Mouse (Mus musculus) T-helper 2 cell (primary cell): ENCODE data around the gene Tas2r126.
"Not testable (repeated sequence)": the region's sequence is repeated elsewhere in the genome, so short reads cannot be mapped to it uniquely, and the experiment has no call there.

Source experiments
- in situ Hi-C: fragments of 300-600 bp; cut with MboI, MseI; formaldehyde crosslinking; loops from one replicate; pipeline ENCODE4 v1.15.1; 2025; ENCODE audit warnings: high pct_unique_total_duplicates

Gene Tas2r126

DNA sequence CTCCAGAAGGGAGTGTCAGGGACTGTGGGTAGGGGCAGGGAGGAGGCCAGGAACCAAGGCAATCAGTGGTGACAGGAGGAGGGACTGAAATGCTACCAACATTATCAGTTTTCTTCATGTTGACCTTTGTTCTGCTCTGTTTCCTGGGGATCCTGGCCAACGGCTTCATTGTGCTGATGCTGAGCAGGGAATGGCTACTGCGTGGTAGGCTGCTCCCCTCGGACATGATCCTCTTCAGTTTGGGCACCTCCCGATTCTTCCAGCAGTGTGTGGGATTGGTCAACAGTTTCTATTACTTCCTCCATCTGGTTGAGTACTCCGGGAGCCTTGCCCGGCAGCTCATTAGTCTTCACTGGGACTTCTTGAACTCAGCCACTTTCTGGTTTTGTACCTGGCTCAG is at the start of gene Tas2r126:
Gene Tas2r126, plus strand, starts transcription at position 90 of the 400 bp plus-strand sequence.
- in situ Hi-C loops: no loop called here

DNA sequence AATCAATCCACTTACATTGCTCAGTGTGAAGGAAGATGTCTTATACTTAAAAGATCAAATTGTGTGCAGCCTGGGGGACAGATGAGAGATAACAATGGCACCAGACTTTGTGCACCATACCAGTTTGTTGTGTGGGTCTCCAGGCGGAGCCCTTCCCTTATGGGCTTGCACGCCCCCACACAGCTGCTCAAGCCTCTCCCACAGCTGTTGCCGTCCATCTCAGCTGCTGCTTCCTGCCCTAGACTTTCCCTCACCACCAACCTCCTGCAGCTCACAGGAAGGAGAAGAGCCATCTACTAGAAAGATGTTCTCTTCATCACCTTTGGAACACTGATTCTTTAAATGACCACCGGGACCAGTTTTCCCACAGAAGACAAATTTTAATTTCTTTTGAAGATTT is 48.7 kb upstream of the Tas2r126 start:
- in situ Hi-C loops: loop anchor here (25.0 kb wide), 3 partner anchors 823 to 1277 kb away; partner anchors contain the start of gene Tpk1

GRCm38 (mm10) chr6:42391796-42392330 is 42.5 kb upstream of the Tas2r126 start:
- in situ Hi-C loops: loop anchor here (25.0 kb wide), 3 partner anchors 830 to 1280 kb away; partner anchors contain the start of gene Tpk1

DNA sequence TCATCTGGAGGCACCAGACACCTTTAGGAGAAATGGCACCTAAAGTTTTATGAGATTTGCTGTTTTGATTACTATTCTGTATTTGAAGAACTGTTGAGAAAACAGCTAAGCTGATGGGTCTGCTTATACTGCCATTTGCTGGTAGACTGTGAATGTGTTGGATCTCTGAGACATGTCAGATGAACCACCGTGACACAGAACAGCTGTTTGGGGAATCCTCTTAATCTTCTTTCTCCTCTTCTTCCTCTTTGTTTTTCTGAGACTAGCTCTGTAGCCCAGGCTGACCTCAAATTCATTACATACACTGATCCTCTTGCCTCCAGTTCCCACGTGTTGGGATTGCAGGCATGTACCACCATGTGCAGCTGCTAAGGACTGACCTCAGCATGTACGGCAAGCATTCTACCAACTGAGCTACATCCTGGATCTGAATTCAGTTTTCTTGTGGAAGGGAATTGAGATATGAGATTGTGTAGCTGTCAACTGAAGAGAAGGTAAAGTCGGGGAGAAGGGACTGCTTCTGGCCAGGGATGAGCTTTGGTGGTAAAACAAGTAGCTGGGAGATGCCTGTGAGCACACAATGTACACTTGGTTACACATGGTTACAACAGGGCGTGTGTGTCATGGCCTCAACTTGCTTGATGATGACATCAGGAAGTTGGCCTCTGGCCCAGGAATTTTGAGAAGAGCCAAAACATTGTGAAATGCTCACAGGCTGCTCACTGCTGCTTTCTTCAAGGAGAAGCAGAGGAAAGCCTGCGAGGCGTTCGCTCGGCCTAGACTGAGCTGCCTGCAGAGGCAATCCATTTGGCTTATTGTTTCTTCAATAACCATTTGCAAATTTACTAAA is 38.1 kb upstream of the Tas2r126 start:
- in situ Hi-C loops: loop anchor here (25.0 kb wide), 3 partner anchors 834 to 1284 kb away; partner anchors contain the start of gene Tpk1

- in situ Hi-C loops: loop anchor here (25.0 kb wide), 3 partner anchors 835 to 1285 kb away; partner anchors contain the start of gene Tpk1
These were observed 37.2 kb upstream of the Tas2r126 start for GRCm38 (mm10) chr6:42397041-42397657.

GRCm38 (mm10) chr6:42398285-42398684 is 36.0 kb upstream of the Tas2r126 start:
- in situ Hi-C loops: loop anchor here (25.0 kb wide), 3 partner anchors 836 to 1286 kb away; partner anchors contain the start of gene Tpk1

DNA sequence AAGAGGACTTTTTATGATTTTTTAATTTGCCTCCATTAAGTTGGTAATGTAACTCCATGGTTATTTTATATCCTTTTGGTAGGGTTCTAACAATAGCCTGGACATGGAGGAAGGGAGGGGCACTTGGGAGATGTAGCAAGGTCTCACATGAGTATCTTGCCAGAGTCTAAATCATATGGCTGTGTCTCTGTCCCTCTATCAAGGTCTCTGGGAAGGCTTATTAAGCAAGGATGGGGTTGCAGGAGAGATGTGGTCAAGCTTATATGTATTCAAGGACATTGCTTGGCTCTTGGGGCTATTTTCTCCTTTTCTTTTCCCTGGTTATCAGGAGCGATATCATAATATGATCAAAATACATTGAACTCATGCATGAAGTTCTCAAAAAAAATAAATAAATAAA is 35.3 kb upstream of the Tas2r126 start:
- in situ Hi-C loops: loop anchor here (25.0 kb wide), 3 partner anchors 837 to 1287 kb away; partner anchors contain the start of gene Tpk1

GRCm38 (mm10) chr6:42399938-42400337 is 34.4 kb upstream of the Tas2r126 start, which contains the start of gene Tas2r143:
Tas2r143 (plus strand) TSS chr6:42400238.
- in situ Hi-C loops: loop anchor here (25.0 kb wide), 3 partner anchors 838 to 1288 kb away; partner anchors contain the start of gene Tpk1

GRCm38 (mm10) chr6:42405134-42405533 is 29.2 kb upstream of the Tas2r126 start, which contains the start of gene Tas2r135:
Tas2r135 (plus strand) TSS chr6:42405434.
- in situ Hi-C loops: no loop called here

DNA sequence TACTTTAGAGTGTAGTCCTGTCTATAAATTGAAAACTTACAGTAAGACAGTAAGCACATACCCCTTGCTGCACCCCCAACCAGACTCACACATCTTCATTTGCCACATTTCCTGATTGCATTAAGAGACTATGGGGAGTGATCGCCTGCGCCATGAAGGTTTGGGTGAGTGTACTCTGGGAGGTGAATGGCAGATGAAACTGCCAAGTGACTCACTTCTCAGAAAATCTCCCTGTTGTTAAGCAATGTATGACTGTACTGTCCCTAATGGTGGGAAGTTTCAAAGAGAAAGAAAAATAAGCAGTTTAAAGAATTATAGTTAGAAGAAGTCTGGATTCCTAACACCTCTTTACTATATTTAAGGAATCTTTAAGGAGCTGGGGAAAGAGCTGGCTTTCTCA is 14.9 kb upstream of the Tas2r126 start:
- in situ Hi-C loops: no loop called here

DNA sequence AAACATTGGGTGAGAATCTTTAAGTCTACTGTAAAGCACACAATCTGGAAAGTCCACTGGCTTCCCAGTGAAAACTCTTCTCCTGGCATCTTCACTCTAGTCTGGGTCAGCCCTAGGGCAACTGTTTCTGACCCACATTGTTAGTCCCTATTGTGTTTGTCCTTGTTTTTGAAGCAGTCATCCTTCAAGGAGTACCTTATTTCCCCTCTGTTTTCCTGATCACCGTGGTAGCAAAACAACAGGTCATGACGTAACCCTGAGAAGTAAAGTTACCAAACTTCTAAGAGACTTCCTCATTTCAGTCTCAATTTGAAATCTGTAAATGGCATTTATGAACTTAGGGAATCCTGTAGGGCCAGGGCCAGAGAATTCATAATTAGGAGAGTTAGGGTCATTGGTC is 12.9 kb upstream of the Tas2r126 start:
- in situ Hi-C loops: no loop called here

- in situ Hi-C loops: no loop called here
These were observed 9.9 kb upstream of the Tas2r126 start for GRCm38 (mm10) chr6:42424472-42424871.

DNA sequence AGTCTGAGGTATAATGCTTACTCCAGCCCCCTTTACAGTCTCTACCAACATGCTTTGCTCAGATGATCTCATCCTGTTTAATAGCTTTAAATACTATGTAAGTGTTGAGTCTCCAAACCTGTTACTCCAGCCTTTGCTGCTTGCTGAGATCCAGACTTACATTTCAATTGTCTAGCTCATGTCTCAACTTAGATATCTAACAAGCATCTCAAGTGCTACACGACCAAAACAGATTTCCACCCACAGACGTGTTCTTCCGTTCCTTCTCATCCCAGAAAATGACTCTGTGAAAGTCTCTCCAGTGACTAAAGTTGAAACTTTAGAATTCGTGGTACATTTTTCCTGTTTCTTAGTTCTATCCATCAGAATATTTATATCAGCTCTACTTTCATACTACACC is 8.0 kb upstream of the Tas2r126 start:
- in situ Hi-C loops: no loop called here

- in situ Hi-C loops: no loop called here
These were observed 781 bp upstream of the Tas2r126 start for GRCm38 (mm10) chr6:42433554-42433953.

GRCm38 (mm10) chr6:42435490-42435889 is 1.2 kb downstream of the Tas2r126 start:
- in situ Hi-C loops: no loop called here

DNA sequence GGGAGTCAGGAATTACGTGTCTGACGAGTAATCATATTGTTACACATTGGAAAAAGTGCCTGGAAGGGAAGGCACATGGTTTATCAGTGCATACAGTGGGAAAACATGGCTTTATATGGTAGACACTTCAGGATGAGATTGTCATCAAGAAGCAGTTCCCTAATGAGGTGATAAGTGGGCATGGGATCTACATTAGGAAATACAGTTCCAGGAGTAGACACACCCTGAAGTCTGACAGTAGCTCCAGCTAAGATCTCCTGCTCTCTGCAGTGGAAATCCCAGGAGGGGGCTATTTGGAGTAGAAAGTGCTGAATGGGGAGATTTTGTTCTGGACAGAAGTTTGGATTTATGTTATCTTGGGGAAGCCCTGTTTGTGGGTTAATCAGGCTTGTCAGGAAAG is 7.1 kb downstream of the Tas2r126 start:
- in situ Hi-C loops: no loop called here

GRCm38 (mm10) chr6:42444491-42444890 is 10.2 kb downstream of the Tas2r126 start:
- in situ Hi-C loops: no loop called here

DNA sequence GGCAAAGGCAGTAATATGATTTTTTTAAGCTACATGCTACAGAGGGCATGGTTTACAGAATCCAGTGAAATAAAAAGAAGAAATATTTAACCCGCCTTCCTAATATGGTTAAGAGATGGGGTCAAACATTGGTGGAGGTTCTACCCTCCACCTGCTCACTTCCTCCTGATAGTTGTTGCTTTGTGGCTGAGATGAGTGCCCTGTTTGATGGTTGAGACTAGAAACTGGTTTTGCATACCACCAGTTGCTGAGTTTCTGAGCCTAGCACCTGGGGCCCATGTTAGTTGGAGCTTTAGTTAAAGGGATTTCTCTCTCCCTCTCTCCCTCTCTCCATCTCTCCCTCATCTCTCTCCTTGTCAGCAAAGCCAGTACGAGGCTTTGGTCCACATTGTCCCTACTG is 13.0 kb downstream of the Tas2r126 start:
- in situ Hi-C loops: no loop called here

GRCm38 (mm10) chr6:42465096-42465495 is 30.8 kb downstream of the Tas2r126 start, which contains the start of gene Olfr458:
Olfr458 (minus strand) TSS chr6:42465196.
- in situ Hi-C loops: no loop called here

DNA sequence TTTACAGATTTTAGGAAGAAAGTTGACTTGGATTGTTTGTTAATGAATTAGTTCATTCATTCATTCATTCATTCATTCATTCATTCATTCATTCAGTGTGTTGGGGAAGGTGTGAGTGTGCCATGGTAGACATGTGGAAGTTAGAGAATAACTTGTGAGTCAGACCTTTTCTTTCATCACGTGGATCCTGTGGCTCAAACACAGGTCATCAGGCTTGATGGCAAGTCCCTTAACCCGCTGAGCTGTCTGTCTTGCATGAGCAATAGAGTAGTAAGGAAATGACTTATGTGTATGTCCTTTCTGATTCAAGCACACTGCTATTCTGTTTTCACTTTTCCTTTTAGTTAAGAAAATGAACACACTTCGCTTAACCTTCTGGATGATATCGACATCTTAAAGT is 36.2 kb downstream of the Tas2r126 start:
- in situ Hi-C loops: no loop called here

GRCm38 (mm10) chr6:42471298-42471697 is 37.0 kb downstream of the Tas2r126 start:
- in situ Hi-C loops: not testable (repeated sequence)

- in situ Hi-C loops: no loop called here
These were observed 41.9 kb downstream of the Tas2r126 start, which contains the start of gene Olfr457 for GRCm38 (mm10) chr6:42476235-42476634. Olfr457 (minus strand) TSS chr6:42476335.
